Mouse (Mus musculus): ENCODE data around the gene Aif1.

Gene Aif1

GRCm38 (mm10) chr17:35175968-35176367, at the start of gene Aif1:
Aif1 (minus strand) TSS chr17:35176068.
- no peak for DNase-seq

- DNase-seq: no peak
These were observed 49.6 kb upstream of the Aif1 start for GRCm38 (mm10) chr17:35225456-35225855.

- no peak for DNase-seq
These were observed 48.8 kb upstream of the Aif1 start for GRCm38 (mm10) chr17:35224641-35225040.

- peak in 1 of 2 experiments; percentile 33 for DNase-seq
These were observed 46.4 kb upstream of the Aif1 start for GRCm38 (mm10) chr17:35222299-35222698.

GRCm38 (mm10) chr17:35220156-35220952, 44.5 kb upstream of the Aif1 start, which contains the start of gene Gm16181:
Gm16181 (plus strand) TSS chr17:35220834.
- peak in 1 of 2 experiments; percentile 58 for DNase-seq

- DNase-seq: peak; percentile 41 to 43
These were observed 43.8 kb upstream of the Aif1 start for GRCm38 (mm10) chr17:35219601-35220041.

GRCm38 (mm10) chr17:35218516-35219193, 42.8 kb upstream of the Aif1 start:
- DNase-seq: peak; percentile 55 to 56

GRCm38 (mm10) chr17:35213071-35213470, 37.2 kb upstream of the Aif1 start:
- DNase-seq: no peak

GRCm38 (mm10) chr17:35210593-35210992, 34.7 kb upstream of the Aif1 start:
- no peak for DNase-seq

GRCm38 (mm10) chr17:35209785-35210535, 34.1 kb upstream of the Aif1 start:
- DNase-seq: no peak

- DNase-seq: no peak
These were observed 29.5 kb upstream of the Aif1 start for GRCm38 (mm10) chr17:35205380-35205769.

- no peak for DNase-seq
These were observed 28.9 kb upstream of the Aif1 start, which contains the start of gene Lta for GRCm38 (mm10) chr17:35204494-35205379. Lta (minus strand) TSS chr17:35205351.

- no peak for DNase-seq
These were observed 26.6 kb upstream of the Aif1 start for GRCm38 (mm10) chr17:35202442-35202841.

GRCm38 (mm10) chr17:35201787-35202186, 25.9 kb upstream of the Aif1 start, which contains the start of gene Tnf:
Tnf (minus strand) TSS chr17:35202007.
- DNase-seq: peak; percentile 36 to 66

GRCm38 (mm10) chr17:35201128-35201527, 25.3 kb upstream of the Aif1 start:
- DNase-seq: no peak

- DNase-seq: no peak
These were observed 24.5 kb upstream of the Aif1 start for GRCm38 (mm10) chr17:35200398-35200797.

GRCm38 (mm10) chr17:35198946-35199345, 23.1 kb upstream of the Aif1 start:
- DNase-seq: no peak

- DNase-seq: no peak
These were observed 22.2 kb upstream of the Aif1 start for GRCm38 (mm10) chr17:35198029-35198428.

GRCm38 (mm10) chr17:35197126-35197525, 21.3 kb upstream of the Aif1 start:
- no peak for DNase-seq

GRCm38 (mm10) chr17:35196321-35196641, 20.4 kb upstream of the Aif1 start:
- DNase-seq: peak in 1 of 2 experiments; percentile 25

- peak; percentile 71 to 91 for DNase-seq
These were observed 19.9 kb upstream of the Aif1 start for GRCm38 (mm10) chr17:35195631-35196320.
